Mouse (Mus musculus) cerebellum, adult 2 months (tissue): ENCODE results near the gene Kank1. TPM values are rescaled to one million over a fixed set of nuclear protein-coding genes. Genes with fewer than 3 reads are reported as not detected.

Experiments used
- DNase-seq, 2 experiments: peaks; one replicate each; pipeline ENCODE4 v3.0.0; 2021
- H3K27ac ChIP-seq: fragments of 200-500 bp; 2 replicates; pipeline ENCODE4 v1.5.1; 2012; ENCODE audit warnings: low read length, control low read depth, inconsistent platforms; ENCODE audit not compliant: insufficient read depth
- H3K27me3 ChIP-seq: fragments of 200-500 bp; 2 replicates; pipeline ENCODE4 v1.6.1; 2012; ENCODE audit warnings: inconsistent platforms, mild to moderate bottlenecking, low read length, moderate library complexity; ENCODE audit not compliant: control insufficient read depth, insufficient read depth
- H3K4me1 ChIP-seq: fragments of 200-500 bp; 2 replicates; pipeline ENCODE4 v1.6.1; 2011; ENCODE audit warnings: low read length; ENCODE audit not compliant: control insufficient read depth, insufficient read depth
- H3K4me3 ChIP-seq: fragments of 200-500 bp; replicated peaks from 2 replicates; pipeline ENCODE3; 2011; ENCODE audit warnings: mild to moderate bottlenecking, low read depth, low read length, control low read depth; ENCODE audit not compliant: insufficient read depth
- CTCF ChIP-seq: fragments of 200-500 bp; IDR thresholded peaks from 2 replicates; pipeline ENCODE4 v1.5.1; 2011; ENCODE audit warnings: low read depth, mild to moderate bottlenecking, control low read depth, low read length, moderate library complexity, borderline replicate concordance; ENCODE audit not compliant: insufficient read depth
- POLR2A ChIP-seq: fragments of 200-500 bp; IDR thresholded peaks from 2 replicates; pipeline ENCODE4 v1.6.1; 2011; ENCODE audit warnings: low read length, control low read depth, borderline replicate concordance; ENCODE audit not compliant: insufficient read depth
- WGBS: fragments of 180-500 bp; shearing (Covaris S2); methylation state at CpG from one replicate; pipeline ENCODE4 v1.1.7; 2018; 5-methylcytosine and 5-hydroxymethylcytosine counted together
- polyA plus RNA-seq: library from polyadenylated mRNA; depleted of rRNA; stranded (reverse); fragments of >200 nt; gene quantifications from 2 replicates; pipeline ENCODE4 v1.2.3, GENCODE M21; 2012

Kank1 gene
- polyA plus RNA-seq, 1 experiment = 12.0 TPM

- Histone ChIP-seq H3K27ac (no peak overlapping the region), H3K27me3 (no peaks in the 10 kb centered on the region), H3K4me3 (no peak overlapping the region), H3K4me1 (no peaks in the 10 kb centered on the region)
- TF ChIP-seq POLR2A (no peak), CTCF (no peak)
- 6% methylated on average over 10 of the region's 10 CpGs for WGBS
- DNase-seq = peak in 1 of 2 experiments; percentile 32
Observed at GRCm38 (mm10) chr19:25395035-25395434, 158.3 kb downstream of the Kank1 start.

DNA sequence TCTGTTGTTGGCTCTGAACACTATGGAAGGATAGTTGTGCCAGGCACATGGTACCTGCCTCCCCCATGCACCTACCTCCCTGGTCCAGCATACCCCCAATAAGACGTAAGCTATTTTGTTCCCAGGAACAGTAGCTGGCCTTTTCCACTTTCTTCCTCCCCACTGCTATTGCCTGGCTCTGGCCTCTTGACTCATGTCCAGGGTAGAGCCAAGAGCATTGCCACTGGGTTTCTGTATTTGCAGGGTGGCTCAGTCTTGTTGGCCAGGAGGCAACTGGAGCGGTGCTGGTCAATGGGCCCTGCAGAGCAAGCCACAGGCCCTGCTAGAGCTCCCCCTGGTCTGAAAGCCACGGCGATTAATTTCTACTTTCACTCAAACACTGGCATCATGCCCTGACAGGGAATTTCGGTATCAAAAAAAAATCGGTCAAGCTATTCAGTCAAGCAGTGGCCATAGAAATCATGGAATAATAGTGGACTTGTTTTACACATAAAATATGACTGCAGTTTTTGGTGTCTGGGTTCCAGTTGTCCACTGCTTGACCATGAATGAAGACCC, 160.0 kb downstream of the Kank1 start:
- no peaks in the 10 kb centered on the region; the same call in 1 of the 2 replicates for H3K4me1 ChIP-seq
- H3K4me3 ChIP-seq = no peak overlapping the region
- 26% methylated on average over 6 of the region's 6 CpGs for WGBS
- no peak overlapping the region for H3K27ac ChIP-seq
- H3K27me3 ChIP-seq = no peaks in the 10 kb centered on the region
- peak in 1 of 2 experiments; percentile 33 for DNase-seq
- TF ChIP-seq POLR2A (no peak), CTCF (no peak)

- Histone ChIP-seq H3K27me3 (no peaks in the 10 kb centered on the region), H3K4me1 (no peaks in the 10 kb centered on the region; the same call in 1 of the 2 replicates), H3K27ac (no peak overlapping the region), H3K4me3 (no peak overlapping the region)
- TF ChIP-seq POLR2A (no peak), CTCF (no peak)
- no peak for DNase-seq
- WGBS = 25% methylated on average over 9 of the region's 9 CpGs
Observed at GRCm38 (mm10) chr19:25399511-25400211, 162.9 kb downstream of the Kank1 start.

DNA sequence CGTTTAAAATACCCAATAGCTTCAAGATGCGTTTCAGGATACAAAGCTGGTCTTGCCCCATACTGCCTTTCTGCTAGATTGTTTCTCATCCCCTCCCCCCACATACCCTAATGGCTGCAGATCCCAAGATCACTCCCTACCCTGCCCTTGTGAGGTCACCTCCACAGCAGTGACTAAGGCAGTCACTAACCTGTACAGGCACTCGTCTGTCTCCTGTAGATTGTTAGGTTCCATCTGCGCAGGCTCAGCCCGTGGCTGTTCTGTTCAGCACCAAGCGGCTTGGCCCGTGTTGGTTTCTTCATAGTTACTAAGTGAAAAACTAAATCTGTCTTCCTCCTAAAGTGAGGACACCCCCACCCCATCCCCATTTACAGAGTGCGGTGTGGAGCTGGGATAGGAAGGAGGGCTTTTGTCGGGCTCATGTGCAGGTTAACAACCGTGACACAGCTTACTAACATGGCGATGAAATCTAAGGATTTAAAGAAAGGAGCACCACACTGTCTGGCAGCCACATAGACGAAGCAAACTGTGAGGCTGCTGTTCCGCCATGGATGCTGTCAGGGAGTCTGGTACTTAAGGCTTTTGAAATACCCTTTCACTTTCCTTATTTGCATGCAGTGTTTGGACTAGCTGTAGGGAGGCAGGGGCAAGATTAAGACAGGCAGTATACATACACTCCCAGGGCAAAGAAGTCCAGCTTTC, 163.6 kb downstream of the Kank1 start:
- no peak for TF ChIP-seq POLR2A
- no peak for TF ChIP-seq CTCF
- H3K27ac ChIP-seq = no peak overlapping the region
- H3K4me1 ChIP-seq = no peaks in the 10 kb centered on the region; the same call in 1 of the 2 replicates
- H3K4me3 ChIP-seq = no peak overlapping the region
- 35% methylated on average over 13 of the region's 13 CpGs for WGBS
- H3K27me3 ChIP-seq = no peaks in the 10 kb centered on the region
- no peak for DNase-seq

- DNase-seq = no peak
- WGBS = 63% methylated on average over 8 of the region's 8 CpGs
Observed at GRCm38 (mm10) chr19:25401521-25401920, 164.7 kb downstream of the Kank1 start.

DNA sequence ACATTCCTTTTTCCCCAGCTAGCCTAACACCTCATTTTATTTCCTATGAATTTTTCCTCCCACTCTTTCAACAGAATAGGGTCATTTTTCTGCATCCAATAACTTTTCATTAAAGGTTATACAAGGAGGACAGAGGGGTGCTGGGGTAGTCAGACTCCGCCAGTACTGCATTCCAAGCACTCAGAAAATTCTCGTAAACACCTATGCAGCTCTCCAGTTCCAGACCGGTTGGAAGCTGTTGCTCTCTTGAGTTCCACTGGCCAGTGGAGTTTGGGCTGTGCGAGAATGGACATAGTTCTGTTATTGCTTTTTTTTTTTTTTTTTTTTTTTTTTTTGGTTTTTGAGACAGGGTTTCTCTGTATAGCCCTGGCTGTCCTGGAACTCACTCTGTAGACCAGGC, 167.4 kb downstream of the Kank1 start:
- Histone ChIP-seq H3K4me1 (no peaks in the 10 kb centered on the region; the same call in 1 of the 2 replicates), H3K27me3 (no peaks in the 10 kb centered on the region), H3K27ac (no peak overlapping the region), H3K4me3 (no peak overlapping the region)
- no peak for TF ChIP-seq POLR2A
- TF ChIP-seq CTCF = no peak
- 96% methylated on average over 4 of the region's 4 CpGs for WGBS
- no peak for DNase-seq

More at GRCm38 (mm10) chr19:25401521-25401920, 164.7 kb downstream of the Kank1 start:
- TF ChIP-seq POLR2A = no peak
- no peak for TF ChIP-seq CTCF
- Histone ChIP-seq H3K27ac (no peak overlapping the region), H3K4me1 (no peaks in the 10 kb centered on the region; the same call in 1 of the 2 replicates), H3K27me3 (no peaks in the 10 kb centered on the region), H3K4me3 (no peak overlapping the region)

GRCm38 (mm10) chr19:25405987-25406386, 169.2 kb downstream of the Kank1 start:
- Histone ChIP-seq H3K4me1 (no peaks in the 10 kb centered on the region), H3K27me3 (no peaks in the 10 kb centered on the region), H3K27ac (no peak overlapping the region), H3K4me3 (no peak overlapping the region)
- TF ChIP-seq POLR2A (no peak), CTCF (no peak)
- WGBS = 41% methylated on average over 6 of the region's 6 CpGs
- no peak for DNase-seq

GRCm38 (mm10) chr19:25406481-25407184, 169.9 kb downstream of the Kank1 start:
- DNase-seq = peak; percentile 37 to 44
- WGBS = 7% methylated on average over 28 of the region's 28 CpGs
- Histone ChIP-seq H3K27ac (no peak overlapping the region), H3K4me1 (no peaks in the 10 kb centered on the region), H3K27me3 (no peaks in the 10 kb centered on the region), H3K4me3 (no peak overlapping the region)
- TF ChIP-seq CTCF (no peak), POLR2A (no peak)
